Mouse (Mus musculus) embryo, embryonic 10 days (tissue): ENCODE data around the gene Herc4.

Experiments
- DNase-seq: peaks from one replicate; pipeline ENCODE4 v3.0.0-alpha.2; 2015; ENCODE audit warnings: low spot score

The Herc4 gene

GRCm38 (mm10) chr10:63248421-63248820, 4.8 kb downstream of the Herc4 start:
- no peak for DNase-seq

GRCm38 (mm10) chr10:63258696-63259095, 15.1 kb downstream of the Herc4 start:
- DNase-seq, result no peak

- DNase-seq, result no peak
These were observed 15.7 kb downstream of the Herc4 start for GRCm38 (mm10) chr10:63259340-63259739.

- DNase-seq, result no peak
These were observed 24.3 kb downstream of the Herc4 start for GRCm38 (mm10) chr10:63267941-63268340.

GRCm38 (mm10) chr10:63272401-63272800, 28.8 kb downstream of the Herc4 start:
- DNase-seq, result no peak

- DNase-seq, result no peak
These were observed 29.3 kb downstream of the Herc4 start for GRCm38 (mm10) chr10:63272868-63273267.

GRCm38 (mm10) chr10:63277010-63277409, 33.4 kb downstream of the Herc4 start:
- no peak for DNase-seq

GRCm38 (mm10) chr10:63279851-63280250, 36.2 kb downstream of the Herc4 start:
- DNase-seq, result no peak

- no peak for DNase-seq
These were observed 38.8 kb downstream of the Herc4 start for GRCm38 (mm10) chr10:63282417-63282816.

GRCm38 (mm10) chr10:63282846-63283245, 39.2 kb downstream of the Herc4 start:
- no peak for DNase-seq

- DNase-seq, result no peak
These were observed 58.7 kb downstream of the Herc4 start for GRCm38 (mm10) chr10:63302356-63302755.

GRCm38 (mm10) chr10:63308582-63309366, 65.2 kb downstream of the Herc4 start:
- DNase-seq, result peak; percentile 91

GRCm38 (mm10) chr10:63313726-63314125, 70.1 kb downstream of the Herc4 start:
- no peak for DNase-seq

- DNase-seq, result no peak
These were observed 83.5 kb downstream of the Herc4 start for GRCm38 (mm10) chr10:63327091-63327490.

- DNase-seq, result peak; percentile 35
These were observed 93.3 kb downstream of the Herc4 start for GRCm38 (mm10) chr10:63336901-63337300.

GRCm38 (mm10) chr10:63337326-63337725, 93.7 kb downstream of the Herc4 start:
- DNase-seq, result no peak

GRCm38 (mm10) chr10:63337951-63338836, 94.6 kb downstream of the Herc4 start:
- peak; percentile 68 for DNase-seq

- peak; percentile 92 for DNase-seq
These were observed 95.5 kb downstream of the Herc4 start for GRCm38 (mm10) chr10:63338914-63339643.

- DNase-seq, result no peak
These were observed 97.7 kb downstream of the Herc4 start for GRCm38 (mm10) chr10:63341351-63341750.

GRCm38 (mm10) chr10:63344751-63345150, 101.1 kb downstream of the Herc4 start:
- no peak for DNase-seq

- no peak for DNase-seq
These were observed 104.7 kb downstream of the Herc4 start for GRCm38 (mm10) chr10:63348291-63348690.

GRCm38 (mm10) chr10:63350666-63351065, 107.1 kb downstream of the Herc4 start:
- no peak for DNase-seq
